Mouse (Mus musculus): ENCODE results near the gene 4931406P16Rik. TPM values are rescaled to one million over a fixed set of nuclear protein-coding genes. Genes with fewer than 3 reads are reported as not detected.
"Not testable (repeated sequence)": the region's sequence is repeated elsewhere in the genome, so short reads cannot be mapped to it uniquely, and the experiment has no call there.

The 4931406P16Rik gene
- total RNA-seq, 2 experiments from 2014 or later, result 89.3 to 90.7 TPM

- no peak for DNase-seq (ENCODE audit: low spot score in 2 of 2)
Observed at GRCm38 (mm10) chr7:34215481-34215880, 97.9 kb downstream of the 4931406P16Rik start.

GRCm38 (mm10) chr7:34214644-34215043, 98.7 kb downstream of the 4931406P16Rik start:
- no peak for DNase-seq (ENCODE audit: low spot score in 2 of 2)

GRCm38 (mm10) chr7:34213281-34213680, 100.1 kb downstream of the 4931406P16Rik start:
- no peak for DNase-seq (ENCODE audit: low spot score in 2 of 2)

GRCm38 (mm10) chr7:34208027-34208745, 105.2 kb downstream of the 4931406P16Rik start:
- DNase-seq (ENCODE audit: low spot score in 2 of 2), result no peak

GRCm38 (mm10) chr7:34206331-34206730, 107.0 kb downstream of the 4931406P16Rik start:
- no peak for DNase-seq (ENCODE audit: low spot score in 2 of 2)

DNA sequence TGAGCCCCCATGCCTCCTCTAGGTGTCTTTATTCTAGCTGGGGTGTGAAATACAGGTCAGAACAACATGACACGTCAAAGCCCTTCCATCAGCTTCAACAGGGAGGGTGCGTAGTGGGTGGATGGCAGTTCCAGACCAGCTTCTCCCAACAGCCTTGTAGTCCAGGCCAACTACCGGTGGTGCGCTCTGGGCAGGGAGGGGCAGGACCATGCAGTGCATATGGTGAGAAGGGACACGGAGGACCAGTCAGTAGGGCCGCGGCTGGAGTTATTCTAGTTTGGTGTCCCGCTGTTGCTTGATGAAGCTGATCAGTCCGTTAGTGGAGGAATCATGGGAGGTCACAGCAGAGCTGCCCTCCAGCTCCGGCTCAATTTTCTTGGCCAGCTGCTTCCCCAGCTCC, 111.2 kb downstream of the 4931406P16Rik start:
- not testable (repeated sequence) for DNase-seq (ENCODE audit: low spot score in 2 of 2)

DNA sequence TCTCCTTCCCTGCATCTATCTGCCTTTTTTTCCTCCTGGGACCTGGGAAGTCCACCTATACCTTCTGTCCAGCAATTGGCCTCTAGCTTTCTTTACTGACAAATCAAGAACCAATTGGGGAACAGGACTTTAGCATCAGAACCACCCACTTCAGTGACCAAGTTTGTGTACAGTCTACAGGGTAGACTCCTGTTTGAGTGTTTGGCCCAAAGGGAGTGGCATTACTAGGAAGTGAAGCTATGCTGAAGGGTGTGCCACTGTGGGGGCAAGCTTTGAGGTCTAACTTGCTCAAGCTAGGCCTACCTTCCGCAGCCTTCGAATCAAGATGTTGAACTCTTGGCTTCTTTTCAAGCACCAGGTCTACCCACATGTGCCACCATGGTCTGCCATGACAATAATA, 112.5 kb downstream of the 4931406P16Rik start:
- DNase-seq (ENCODE audit: low spot score in 2 of 2), result no peak

DNA sequence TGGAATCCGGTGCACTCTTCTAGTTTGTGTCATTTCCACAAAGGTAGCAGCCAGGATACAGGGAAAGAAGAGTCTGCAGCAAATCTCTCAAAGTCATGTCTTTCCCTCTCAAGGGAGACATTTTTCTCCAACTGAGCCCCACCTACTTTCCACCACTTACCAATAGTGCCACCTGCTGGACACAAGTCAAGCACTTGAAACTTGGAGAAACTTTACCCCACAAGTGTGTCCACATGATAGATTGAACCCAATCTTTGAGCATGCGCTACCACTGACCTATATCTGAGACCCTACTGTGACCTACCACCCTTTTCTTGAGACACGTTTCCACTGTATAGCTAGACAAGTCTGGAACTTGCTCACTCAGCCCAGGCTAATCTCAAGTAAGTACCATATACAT, 115.0 kb downstream of the 4931406P16Rik start:
- DNase-seq (ENCODE audit: low spot score in 2 of 2), result no peak

DNA sequence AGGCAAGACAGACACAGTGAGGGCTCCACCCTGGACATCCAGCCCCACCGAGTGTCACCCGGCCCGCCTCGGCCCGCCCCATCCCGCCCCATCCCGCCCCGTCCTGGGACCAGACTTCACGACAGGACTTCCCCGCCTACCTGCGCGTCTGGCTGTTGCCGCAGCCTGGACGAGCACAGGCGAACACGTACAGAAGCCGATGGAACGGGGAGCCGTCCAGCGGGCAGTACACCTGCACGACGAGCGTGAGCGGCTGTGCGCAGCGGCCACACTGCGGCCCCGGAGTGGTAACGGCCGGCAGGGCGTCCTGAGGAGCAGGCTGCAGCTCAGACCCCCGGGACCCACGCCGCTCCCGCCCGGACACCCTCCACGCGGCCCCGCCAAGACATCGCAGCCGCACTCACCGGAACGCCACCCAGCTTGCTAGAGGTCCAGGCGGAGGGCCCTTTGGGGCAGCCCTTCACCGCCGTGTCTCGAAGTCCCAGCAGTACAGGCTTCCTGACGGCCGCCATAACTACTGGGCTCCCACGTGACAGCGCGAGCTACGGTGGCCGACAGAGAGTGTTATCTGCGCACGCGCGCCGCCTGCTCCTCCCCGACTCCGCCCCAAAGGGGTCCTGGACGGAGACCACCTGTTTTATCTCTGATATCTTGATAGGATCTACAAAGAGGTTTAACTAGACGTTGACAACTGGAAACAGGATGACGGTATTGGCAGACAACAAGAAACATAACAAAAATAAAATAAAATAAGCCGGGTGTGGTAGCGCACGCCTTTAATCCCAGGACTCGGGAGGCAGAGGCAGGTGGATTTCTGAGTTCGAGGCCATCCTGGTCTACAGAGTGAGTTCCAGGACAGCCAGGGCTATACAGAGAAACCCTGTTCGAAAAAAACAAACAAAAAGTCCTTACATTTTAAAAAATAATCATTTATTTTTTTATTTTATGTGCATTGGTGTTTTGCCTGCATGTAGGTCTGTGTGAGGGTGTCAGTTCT, 116.9 kb downstream of the 4931406P16Rik start, which contains the start of gene Pdcd2l:
Pdcd2l (minus strand) TSS at position 530 of the 997 bp plus-strand sequence.
- DNase-seq (ENCODE audit: low spot score in 2 of 2), result peak; percentile 83 to 93

DNA sequence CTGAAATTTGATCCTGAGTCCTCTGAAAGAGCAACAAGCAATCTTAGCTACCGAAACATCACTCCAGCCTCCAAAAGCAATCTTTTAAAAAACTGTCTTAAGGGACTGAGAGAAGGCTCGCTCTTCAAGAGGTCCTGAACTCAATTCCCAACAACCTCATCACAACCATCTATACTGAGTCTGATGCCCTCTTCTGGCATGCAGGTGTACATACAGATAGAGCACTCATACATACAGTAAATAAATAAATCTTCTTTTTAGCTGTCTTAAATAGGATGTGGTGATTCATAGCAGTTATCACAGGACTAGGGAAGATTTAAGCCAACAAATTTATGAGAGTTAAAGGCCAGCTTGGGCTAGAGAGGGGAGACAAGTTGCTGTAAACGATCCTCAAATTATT, 117.7 kb downstream of the 4931406P16Rik start:
- DNase-seq (ENCODE audit: low spot score in 2 of 2), result no peak

DNA sequence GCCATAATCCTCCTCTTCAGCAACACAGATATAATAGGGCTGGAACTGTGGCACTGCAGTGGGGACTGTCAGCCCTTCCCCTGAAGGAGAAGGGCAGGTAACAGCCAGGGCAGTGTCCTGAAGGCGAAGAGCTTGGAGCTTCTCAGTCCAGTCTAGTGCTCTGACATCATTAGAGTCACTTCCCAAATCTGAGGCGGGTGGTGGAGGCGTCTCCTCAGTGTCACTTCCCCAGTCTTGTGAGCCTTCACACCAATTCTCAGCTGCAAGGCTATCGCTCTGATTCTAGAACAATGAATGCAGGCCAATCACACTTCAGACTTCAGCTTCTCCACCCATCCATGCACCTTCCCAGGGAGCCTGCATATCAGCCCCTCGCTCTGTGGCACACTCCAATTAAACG, 120.5 kb downstream of the 4931406P16Rik start:
- no peak for DNase-seq (ENCODE audit: low spot score in 2 of 2)

DNA sequence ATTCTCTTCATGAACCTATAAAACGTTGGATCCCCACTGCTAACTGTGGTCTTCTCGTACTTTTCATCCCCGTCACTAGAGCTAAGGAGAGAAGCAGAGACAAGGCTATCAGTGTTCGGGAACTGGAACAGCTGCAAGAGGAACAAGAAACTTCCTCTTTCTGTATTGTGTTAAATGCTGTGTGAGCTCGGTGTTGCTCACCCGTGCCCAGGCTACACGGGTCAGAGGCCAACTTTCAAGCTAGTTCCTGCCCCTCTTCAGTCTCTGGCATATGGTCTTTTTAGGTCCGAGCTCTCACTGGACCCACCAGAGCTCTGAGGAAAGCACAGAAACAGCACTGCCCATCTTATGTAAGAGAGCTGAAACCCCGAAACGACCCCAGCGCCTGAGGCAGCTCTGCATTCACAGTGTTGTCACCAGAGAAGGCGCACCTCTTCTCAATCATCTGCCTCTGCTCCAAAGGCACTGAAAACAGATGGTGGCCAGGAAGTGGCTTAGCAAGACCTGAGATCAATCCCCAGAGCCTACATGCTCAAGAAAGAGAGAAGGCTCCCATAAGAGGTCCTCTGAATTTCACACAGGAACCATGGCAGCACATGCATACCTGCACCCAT, 123.9 kb downstream of the 4931406P16Rik start:
- no peak for DNase-seq (ENCODE audit: low spot score in 2 of 2)

Other genes with a start within 250 kb of the 4931406P16Rik start
- not detected for gene Scgb1b30, start 218.1 kb downstream of the 4931406P16Rik start, total RNA-seq (2021)
- 10 to 100 TPM; 40.7 to 43.5 TPM for gene Wtip, start 180.3 kb downstream of the 4931406P16Rik start, total RNA-seq (2021)
- gene Uba2, start 144.0 kb downstream of the 4931406P16Rik start, total RNA-seq (2021), result 100 to 1,000 TPM; 101 to 107 TPM
- 10 to 100 TPM; 28.3 to 31.6 TPM for gene Pdcd2l, start 116.9 kb downstream of the 4931406P16Rik start, total RNA-seq (2021)
- gene Gpi1, start 83.2 kb downstream of the 4931406P16Rik start, total RNA-seq (2021), result 100 to 1,000 TPM; 298 to 310 TPM
- not detected for gene Gm6096, start 62.5 kb downstream of the 4931406P16Rik start, total RNA-seq (2021)
- gene Lsm14a, start 79.8 kb upstream of the 4931406P16Rik start, total RNA-seq (2021), result 100 to 1,000 TPM; 134 TPM

All from adrenal gland, postnatal 4 days (tissue).